Mouse (Mus musculus) CD4-positive helper T cell, adult 2 months (primary cell): ENCODE measurements around the gene Ccdc57.
"Not testable (repeated sequence)": the region's sequence is repeated elsewhere in the genome, so short reads cannot be mapped to it uniquely, and the experiment has no call there.

ENCODE experiments used
- DNase-seq: peaks from one replicate; pipeline ENCODE4 v3.0.0-alpha.2; 2012; ENCODE audit warnings: low read depth, missing footprints, low spot score

Ccdc57 gene

GRCm38 (mm10) chr11:120851582-120851981 is 81.1 kb downstream of the Ccdc57 start:
- no peak for DNase-seq

GRCm38 (mm10) chr11:120851132-120851531 is 81.5 kb downstream of the Ccdc57 start:
- DNase-seq: no peak

GRCm38 (mm10) chr11:120850331-120851030 is 82.2 kb downstream of the Ccdc57 start:
- DNase-seq: peak; percentile 31

GRCm38 (mm10) chr11:120846725-120847475 is 85.8 kb downstream of the Ccdc57 start:
- DNase-seq: no peak

DNA sequence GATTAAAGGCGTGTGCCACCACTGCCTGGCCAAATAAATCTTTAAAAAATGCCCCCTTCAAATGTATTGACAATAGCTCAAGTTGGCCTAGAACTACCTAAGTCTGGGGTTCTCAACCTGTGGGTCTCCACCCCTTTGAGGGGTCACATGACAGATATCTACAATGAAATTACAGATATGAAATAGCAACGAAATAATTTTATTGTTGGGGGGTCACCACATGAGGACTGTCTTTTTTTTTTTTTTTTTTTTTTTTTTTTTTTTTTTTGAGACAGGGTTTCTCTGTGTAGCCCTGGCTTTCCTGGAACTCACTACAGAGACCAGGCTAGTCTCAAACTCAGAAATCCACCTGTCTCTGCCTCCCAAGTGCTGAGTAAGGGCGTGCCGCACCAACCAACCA is 88.3 kb downstream of the Ccdc57 start:
- DNase-seq: no peak

DNA sequence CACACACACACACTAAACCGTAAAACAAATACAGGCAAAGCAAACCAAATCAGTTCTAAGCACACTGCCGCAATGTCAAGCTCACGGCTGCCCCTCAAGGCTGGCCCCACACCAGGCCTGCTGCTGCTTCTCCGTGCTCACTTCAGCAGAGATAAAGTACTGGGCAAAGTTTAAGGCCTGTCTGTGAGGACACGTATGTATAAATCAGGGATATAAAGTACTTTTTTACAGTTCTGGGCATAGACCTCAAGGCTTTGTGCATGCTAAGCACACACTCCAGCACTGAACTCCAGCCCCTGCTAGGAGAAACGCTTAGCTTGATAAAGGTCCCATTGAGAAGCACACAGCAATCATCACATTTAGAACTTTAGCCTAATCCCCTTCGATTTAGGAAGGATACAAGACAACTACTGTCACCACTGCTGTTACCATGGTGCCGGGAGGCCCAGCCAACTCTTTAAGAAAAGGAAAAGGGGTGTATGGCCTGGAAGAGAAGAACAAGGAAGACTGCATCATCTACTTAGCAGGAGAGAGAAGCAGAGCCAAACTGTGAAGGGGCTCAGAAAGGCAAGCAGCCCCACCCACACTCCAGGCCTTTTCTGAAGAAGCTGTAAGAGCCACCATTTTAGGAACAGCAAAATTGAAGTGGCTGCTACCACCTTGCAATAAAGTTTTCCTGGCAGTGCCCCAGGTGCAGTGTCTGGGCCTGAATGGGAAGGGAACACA is 99.0 kb downstream of the Ccdc57 start:
- DNase-seq: no peak

- DNase-seq: not testable (repeated sequence)
Measured at GRCm38 (mm10) chr11:120832962-120833361, 99.7 kb downstream of the Ccdc57 start.

- no peak for DNase-seq
Measured at GRCm38 (mm10) chr11:120831659-120832440, 100.8 kb downstream of the Ccdc57 start.

- no peak for DNase-seq
Measured at GRCm38 (mm10) chr11:120830686-120831085, 102.0 kb downstream of the Ccdc57 start.

GRCm38 (mm10) chr11:120829757-120830532 is 102.7 kb downstream of the Ccdc57 start:
- no peak for DNase-seq

GRCm38 (mm10) chr11:120828416-120828815 is 104.3 kb downstream of the Ccdc57 start:
- no peak for DNase-seq

- DNase-seq: no peak
Measured at GRCm38 (mm10) chr11:120826016-120826953, 106.4 kb downstream of the Ccdc57 start.

GRCm38 (mm10) chr11:120825289-120825863 is 107.3 kb downstream of the Ccdc57 start:
- peak; percentile 57 for DNase-seq

- DNase-seq: no peak
Measured at GRCm38 (mm10) chr11:120824787-120825288, 107.8 kb downstream of the Ccdc57 start.

GRCm38 (mm10) chr11:120823956-120824786 is 108.5 kb downstream of the Ccdc57 start, which contains the start of gene Fasn:
Fasn (minus strand) TSS chr11:120824547.
- peak; percentile 97 for DNase-seq

DNA sequence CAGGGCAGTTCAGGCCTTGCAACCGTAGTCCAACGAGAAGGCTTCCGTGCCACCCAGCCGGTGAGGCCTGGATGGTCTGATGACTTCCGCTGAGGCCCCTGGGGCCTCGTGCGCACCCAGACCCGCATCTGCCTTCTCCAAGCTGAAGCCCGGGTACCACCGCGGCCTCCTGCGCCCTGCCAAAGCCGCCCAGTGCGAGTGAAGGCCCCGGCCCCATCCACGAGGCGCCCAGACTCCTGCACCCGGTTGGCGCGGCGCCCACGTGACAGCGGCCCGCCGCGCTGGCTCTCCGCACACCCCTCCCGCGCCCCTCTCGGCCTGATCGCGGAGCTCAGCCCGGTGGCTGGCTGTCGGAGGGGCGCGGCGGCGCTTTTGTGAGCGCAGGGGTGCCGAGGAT is 109.1 kb downstream of the Ccdc57 start:
- no peak for DNase-seq

DNA sequence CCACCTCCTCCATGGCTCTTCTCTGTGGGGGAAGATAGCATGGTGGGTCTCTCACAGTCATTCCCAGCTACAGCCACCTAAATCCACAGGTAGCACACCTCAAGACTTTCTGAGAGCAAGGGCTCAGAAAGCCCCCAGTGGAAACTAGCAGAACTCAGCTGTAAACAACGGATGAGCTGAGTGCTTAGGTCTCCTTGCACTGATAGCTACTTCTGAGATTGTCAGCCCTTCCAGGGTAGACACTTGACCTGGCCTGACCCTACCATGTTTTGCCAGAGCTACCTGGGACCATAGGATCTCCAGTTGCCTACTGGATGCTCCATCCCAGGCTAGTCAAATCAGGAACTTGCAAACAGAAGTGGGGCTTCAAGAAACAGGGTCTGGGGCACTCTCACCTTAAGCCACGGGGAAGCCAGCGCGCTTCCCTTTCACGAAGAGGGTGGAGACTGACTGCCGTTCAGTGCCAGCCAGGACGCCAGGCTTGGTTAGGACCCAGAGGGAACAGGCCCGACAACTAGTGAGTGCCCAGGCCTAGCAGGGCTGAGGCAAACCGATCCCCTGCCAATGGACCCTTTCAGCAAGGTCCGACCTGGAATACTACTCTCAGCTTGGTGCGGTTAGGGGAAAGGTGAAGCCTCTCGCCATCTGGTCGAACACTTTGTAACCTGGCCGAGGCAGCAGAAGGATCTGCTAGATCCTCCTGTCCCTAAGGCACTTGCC is 109.7 kb downstream of the Ccdc57 start:
- no peak for DNase-seq
